Mouse (Mus musculus): Measurements from ENCODE around the gene Ctcfl.
A peak's percentile ranks its signal among the peaks of the same experiment; 100 is the strongest.

DNA sequence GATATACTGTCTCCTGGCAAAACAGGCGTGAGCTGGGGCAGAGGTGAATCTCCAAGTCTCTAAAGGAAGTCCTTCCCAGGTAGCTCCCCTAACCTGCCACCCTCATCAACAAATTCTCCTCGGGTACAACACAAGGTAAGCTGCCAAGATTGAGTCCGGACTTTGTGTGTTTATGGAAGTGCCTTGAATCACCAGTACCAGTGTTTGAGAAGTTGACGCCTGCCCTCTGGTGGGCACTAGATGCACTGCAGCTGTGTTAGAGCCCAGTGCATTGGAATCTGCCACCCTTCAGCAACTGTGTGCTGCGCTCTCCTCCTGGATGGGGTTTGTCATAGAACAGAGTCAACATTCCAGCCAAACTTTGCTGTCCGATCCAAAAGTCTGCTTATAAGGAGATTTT is 29.9 kb downstream of the Ctcfl start:
- no peak for TF ChIP-seq MXI1 (IDR thresholded peaks at IDR 0.05; ENCODE audit: low read depth, low read length)
- peak; percentile 95 to 97 (median 95) for TF ChIP-seq CTCF (IDR thresholded peaks at IDR 0.05 in 2 of 3, conservative IDR thresholded peaks at IDR 0.05 in 1 of 3; ENCODE audit: control insufficient read depth in 1 of 3, insufficient read depth in 1 of 3, low read depth in 2 of 3, low read length in 3 of 3, poor library complexity in 1 of 3, severe bottlenecking in 1 of 3)
- TF ChIP-seq NRF1 (IDR thresholded peaks at IDR 0.05; ENCODE audit: insufficient read depth, low read depth, low read length, poor library complexity, severe bottlenecking), result no peak
- 0 out of 2 replicates have a peak, but pooled peaks have one; percentile 42 for TF ChIP-seq HCFC1 (IDR thresholded peaks at IDR 0.05; ENCODE audit: low read depth, low read length)
- TF ChIP-seq POLR2A (IDR thresholded peaks at IDR 0.05; ENCODE audit: control insufficient read depth in 1 of 2, insufficient read depth in 1 of 2, low read depth in 1 of 2, low read length in 2 of 2, poor library complexity in 1 of 2), result no peak
- 0 out of 2 replicates have a peak, but pooled peaks have one; percentile 39 for TF ChIP-seq SIN3A (IDR thresholded peaks at IDR 0.05; ENCODE audit: low read length)

Measured in MEL (cell line).